Mouse (Mus musculus) granulocyte monocyte progenitor cell, adult 5-6 weeks (primary cell): ENCODE results near the gene Dicer1. TPM values are rescaled to one million over a fixed set of nuclear protein-coding genes. Genes with fewer than 3 reads are reported as not detected.

Experiments
- ATAC-seq: replicated peaks from 2 replicates; pipeline ENCODE4 v1.8.0; 2016; ENCODE audit warnings: mild to moderate bottlenecking, moderate TSS enrichment, inconsistent platforms; ENCODE audit not compliant: poor library complexity, severe bottlenecking
- total RNA-seq, 2 experiments: library from RNA; stranded (forward) in 1 of 2; stranded (reverse) in 1 of 2; fragments of 200-712, 200-1000 nt in 1 of 2; fragments of >200 nt in 1 of 2; fragmentation: Nextera tagmentation in 1 of 2; gene quantifications; 2 replicates each; pipeline ENCODE4 v1.2.3; 2014 to 2017

Dicer1 gene
- total RNA-seq (2014; fragmentation: Nextera tagmentation) = 49.1 and 51.6 TPM in 2 replicates
- total RNA-seq (2017) = 33.2 and 39.5 TPM in 2 replicates

DNA sequence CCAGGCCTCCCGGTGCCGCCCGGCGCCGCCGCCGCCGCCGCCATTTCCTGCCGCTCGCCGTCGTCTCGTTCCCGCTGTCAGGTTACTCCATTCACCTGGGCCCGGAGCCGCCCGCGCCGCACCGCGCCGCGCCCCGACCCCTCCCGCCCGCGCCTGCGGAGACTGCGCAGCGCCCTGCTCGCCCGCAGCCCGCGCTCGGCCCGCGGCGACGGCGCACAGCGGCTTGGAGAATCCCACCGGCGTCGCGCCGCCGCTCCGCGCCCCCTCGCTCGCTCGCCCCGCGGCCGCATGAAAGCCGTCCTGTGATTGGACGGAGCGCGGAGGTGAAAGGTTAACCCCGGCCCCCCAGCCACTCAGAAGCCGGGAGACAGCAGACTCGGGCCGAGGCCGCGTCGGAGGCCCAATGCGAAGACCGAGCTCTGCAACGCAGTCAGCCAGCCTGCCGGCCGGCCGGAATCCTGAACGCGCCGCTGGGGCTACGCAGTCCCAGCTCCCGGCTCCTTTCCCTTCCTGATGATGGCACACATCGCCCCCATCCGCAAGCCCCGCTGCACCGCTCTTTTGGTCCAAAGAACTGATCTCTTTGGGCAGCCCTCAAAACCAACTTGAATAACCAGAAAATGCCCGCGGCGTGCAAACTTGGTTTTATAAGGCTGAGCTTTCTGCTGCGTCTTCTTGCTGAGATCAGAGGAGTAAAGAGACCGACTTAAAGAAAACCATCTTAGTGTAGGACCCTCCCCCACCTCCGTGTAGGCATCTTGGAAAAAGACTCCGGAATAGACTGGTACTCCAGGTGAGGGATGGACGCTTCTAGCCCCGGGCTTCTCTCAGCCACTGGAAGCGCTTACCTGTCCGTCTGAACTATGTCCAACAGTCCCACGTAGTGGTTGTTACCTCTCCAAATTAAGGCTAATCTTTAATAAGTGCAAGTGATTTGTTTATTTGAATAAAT, at the start of gene Dicer1:
Gene Dicer1 (minus strand): TSS at position 139 of the 952 bp plus-strand sequence.
- ATAC-seq = peak; percentile 91

- ATAC-seq = no peak
Measured at GRCm38 (mm10) chr12:104799365-104799764, 47.6 kb upstream of the Dicer1 start.

GRCm38 (mm10) chr12:104797905-104798304, 46.2 kb upstream of the Dicer1 start:
- no peak for ATAC-seq

DNA sequence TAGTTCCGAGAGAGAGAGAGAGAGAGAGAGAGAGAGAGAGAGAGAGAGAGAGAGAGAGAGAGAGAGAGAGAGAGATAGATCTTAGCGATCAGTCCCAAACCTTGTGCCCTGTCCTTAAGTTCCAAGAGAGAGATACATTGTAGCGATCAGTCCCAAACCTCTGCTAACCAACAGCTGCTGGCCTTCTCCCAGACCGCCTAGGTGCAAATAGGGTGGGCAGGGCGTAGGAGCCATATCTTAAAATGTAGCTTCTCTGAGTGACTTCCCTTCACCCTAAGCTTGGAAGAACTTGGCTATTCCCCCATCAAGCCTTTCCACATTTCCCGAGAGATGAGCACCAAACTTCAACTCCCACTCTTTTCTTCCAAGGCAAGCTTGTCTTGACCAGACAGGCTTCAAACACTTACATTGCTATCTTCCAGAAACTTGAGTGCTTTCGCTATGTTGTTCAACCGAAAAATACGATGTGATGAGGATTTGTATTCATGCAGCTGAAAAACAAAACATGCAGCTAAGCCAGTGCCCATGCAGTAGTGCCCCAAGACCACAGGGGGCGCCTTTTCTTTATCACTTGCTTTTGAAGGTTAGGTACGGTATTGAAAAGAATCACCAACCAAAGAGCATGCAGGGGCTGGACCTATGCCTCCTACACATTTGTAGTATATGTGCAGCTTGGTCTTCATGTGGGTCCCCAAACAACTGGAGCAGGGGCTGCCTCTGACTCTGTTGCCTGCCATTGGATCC, 45.1 kb upstream of the Dicer1 start:
- no peak for ATAC-seq

GRCm38 (mm10) chr12:104794957-104795356, 43.2 kb upstream of the Dicer1 start:
- no peak for ATAC-seq

- no peak for ATAC-seq
Measured at GRCm38 (mm10) chr12:104793486-104793885, 41.7 kb upstream of the Dicer1 start.

- peak; percentile 93 for ATAC-seq
Measured at GRCm38 (mm10) chr12:104777603-104778002, 25.9 kb upstream of the Dicer1 start.

GRCm38 (mm10) chr12:104771941-104772340, 20.2 kb upstream of the Dicer1 start:
- ATAC-seq = peak; percentile 47

DNA sequence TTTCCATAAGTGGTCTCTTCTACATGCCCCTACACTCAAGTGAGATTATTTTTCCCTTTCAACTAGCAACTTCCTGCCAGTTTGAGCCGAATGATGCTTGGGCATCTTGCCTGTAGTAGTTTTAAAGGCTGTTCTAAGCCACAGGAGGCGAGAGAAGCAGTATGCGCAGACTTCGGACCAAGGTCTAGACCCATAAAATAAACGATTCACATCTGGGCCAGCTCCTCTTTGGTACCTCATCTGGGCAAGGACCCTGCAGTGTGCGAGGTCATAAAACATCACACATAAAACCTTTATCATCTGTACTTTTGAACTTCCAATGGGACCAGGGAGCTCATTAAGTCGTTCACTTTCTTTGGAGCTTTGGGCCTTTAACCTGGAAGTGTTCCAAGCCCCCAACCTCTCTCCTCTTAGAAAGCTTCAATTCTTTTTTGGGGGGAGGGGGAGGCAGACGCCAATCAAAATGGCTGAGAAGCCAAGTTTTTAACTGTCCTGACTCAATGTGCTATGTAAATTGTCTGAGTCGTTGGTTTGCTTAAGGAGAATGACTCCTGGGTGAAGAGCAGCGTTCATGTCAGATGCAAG, 17.5 kb upstream of the Dicer1 start:
- no peak for ATAC-seq

- peak; percentile 76 for ATAC-seq
Measured at GRCm38 (mm10) chr12:104767183-104767582, 15.4 kb upstream of the Dicer1 start.

DNA sequence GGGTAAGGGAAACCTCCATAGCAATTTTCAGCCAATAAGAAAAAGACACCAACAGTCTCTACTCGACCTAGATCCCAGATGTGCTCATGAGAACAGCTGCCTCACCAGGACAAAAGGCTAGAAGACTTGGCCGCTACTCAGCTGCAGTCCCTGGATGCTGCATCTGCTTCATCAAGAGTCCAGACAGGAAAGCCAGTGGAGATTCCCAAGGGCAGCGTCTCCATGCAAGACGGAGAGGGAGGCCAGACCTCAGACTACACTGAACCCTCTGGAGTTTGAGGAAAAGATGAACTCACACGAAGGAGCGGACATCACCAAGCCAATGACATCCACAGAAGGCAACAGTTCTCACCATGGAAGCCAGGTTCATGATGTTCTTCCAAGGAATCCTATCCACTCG, 14.0 kb upstream of the Dicer1 start:
- no peak for ATAC-seq

DNA sequence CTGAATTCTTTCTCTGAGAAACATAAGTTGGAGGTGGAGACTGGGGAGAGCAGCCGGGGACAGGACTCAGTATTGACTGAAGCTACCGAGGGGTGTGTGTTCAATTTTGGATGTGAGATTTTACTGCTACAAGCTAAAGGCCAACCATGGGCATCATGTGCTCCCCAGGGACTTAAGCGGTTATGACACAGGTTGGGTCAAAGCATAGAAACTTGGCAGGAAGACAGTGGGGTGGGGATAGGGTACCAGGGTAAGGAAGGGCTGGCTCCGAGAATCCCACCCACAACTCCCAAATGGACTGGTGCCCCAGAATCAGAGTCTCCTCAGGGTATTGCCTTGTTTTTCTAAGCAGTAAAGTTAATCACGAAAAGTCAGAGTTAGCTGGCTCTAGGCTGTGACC, 13.4 kb upstream of the Dicer1 start:
- no peak for ATAC-seq

DNA sequence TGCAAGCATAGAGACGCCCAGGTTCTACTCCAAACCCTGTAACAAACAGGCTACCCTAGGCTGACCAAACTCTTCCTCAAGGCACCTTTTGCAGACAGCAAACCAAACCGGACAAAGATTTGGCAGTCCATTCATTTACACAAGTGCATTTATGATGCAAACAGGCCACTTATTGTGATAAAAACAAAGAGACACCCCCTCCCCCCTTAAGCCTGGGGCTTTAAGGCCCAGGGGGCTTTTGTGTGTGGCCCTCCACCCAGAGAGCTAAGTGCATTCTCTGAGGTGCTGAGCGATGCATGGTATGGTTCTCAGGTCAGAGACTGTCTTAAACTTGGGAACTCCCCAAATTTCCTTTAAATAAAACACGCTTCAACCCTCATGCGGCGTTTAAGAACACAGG, 12.2 kb upstream of the Dicer1 start:
- no peak for ATAC-seq

DNA sequence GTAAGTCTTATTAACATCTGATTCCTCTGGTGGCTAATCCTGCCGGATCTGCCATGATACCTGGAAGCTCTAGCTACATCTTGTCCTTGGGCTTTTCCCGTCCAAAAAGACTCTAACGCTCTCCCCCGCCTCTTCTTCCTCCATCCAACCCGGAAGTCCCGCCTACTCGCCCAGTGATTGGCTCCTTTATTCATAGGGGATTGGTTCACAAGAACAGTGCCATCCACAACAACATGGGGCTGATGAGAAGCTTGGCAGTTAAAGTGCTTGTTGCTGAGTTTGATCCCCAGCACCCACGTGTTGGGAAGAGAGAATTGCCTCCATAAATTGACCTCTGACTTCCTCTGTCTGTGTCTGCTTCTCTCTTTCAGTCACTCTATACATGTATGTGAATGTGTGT, 9.7 kb upstream of the Dicer1 start:
- ATAC-seq = no peak

- no peak for ATAC-seq
Measured at GRCm38 (mm10) chr12:104758066-104758465, 6.3 kb upstream of the Dicer1 start.

DNA sequence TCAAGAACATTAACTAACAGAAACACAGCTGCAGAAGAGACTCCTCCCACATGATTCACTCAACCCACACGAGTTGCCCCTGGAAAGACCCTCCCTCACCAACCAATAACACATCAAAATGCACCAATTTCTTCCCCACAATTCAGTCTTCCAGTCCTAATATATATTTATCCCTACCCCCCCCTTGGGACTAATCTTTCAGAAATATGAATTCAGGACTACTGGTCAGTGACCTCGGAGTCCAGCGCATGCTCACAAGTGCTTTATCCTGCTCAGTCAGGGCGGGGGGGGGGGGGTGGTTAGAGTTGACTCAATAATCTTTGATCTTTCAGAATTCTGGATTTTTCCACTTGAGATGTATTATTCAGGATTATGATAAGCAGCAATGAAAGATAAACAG, 1.9 kb upstream of the Dicer1 start:
- no peak for ATAC-seq

GRCm38 (mm10) chr12:104751331-104751813, 380 bp downstream of the Dicer1 start:
- ATAC-seq = 0 out of 2 replicates have a peak, but pooled peaks have one; percentile 5

DNA sequence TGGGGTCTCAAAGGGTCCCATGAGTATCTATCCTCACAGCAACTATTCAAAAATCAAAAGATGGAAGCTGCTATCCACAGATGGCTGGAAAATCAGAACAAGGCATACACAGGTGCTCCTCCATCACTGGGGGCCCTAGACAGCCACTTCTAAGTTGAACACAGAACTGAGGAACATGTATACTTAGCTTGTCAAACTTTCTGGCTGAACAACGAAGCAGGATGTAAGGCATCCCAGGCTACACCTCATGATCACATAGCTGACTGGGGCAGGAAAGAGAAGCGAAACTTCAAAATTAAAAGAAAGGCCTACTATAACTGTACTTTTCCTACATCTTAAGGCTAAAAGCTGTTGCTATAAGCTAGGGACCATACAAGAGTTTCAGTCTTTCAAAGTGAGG, 2.8 kb downstream of the Dicer1 start:
- ATAC-seq = peak; percentile 13

- no peak for ATAC-seq
Measured at GRCm38 (mm10) chr12:104747252-104747651, 4.5 kb downstream of the Dicer1 start.

GRCm38 (mm10) chr12:104746601-104747000, 5.2 kb downstream of the Dicer1 start:
- ATAC-seq = no peak

DNA sequence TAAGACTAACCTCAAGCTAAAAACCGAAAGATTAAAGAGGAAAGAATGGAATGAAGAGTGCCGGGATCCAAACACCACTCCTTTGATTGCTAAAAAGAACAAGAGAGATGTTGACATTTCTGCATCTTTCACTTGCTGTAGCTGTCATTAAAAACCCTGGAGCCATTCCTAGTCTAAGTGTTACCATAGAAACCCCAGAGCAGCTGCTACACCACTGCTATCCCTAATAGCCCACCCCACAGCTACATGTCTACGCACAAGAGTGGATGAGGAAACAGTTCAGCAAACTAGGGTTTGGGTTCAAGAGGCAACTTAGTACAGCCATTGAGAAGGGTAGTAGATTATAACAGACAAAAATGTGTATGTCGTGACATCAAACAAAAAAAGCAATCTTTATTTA, 8.1 kb downstream of the Dicer1 start:
- ATAC-seq = no peak
